Mouse (Mus musculus) heart, adult 8-10 months (tissue): ENCODE data around the gene Gm3278. TPM values are rescaled to one million over a fixed set of nuclear protein-coding genes. Genes with fewer than 3 reads are reported as not detected.
"Not testable (repeated sequence)": the region's sequence is repeated elsewhere in the genome, so short reads cannot be mapped to it uniquely, and the experiment has no call there.

Source experiments
- DNase-seq: peaks from one replicate; pipeline ENCODE4 v3.0.0; 2022; ENCODE audit warnings: low spot score
- total RNA-seq, 4 experiments: library from RNA; stranded (reverse); gene quantifications; 2 replicates each; pipeline ENCODE4 v1.2.4; 2022

The Gm3278 gene
- total RNA-seq: not detected

- DNase-seq: not testable (repeated sequence)
These were observed at the start of gene Gm3278 for GRCm38 (mm10) chr14:4892116-4892515. Gm3278 (plus strand) TSS chr14:4892416.

- DNase-seq: peak; percentile 44
These were observed 36.8 kb upstream of the Gm3278 start, which contains the start of gene Gm3264 for GRCm38 (mm10) chr14:4855299-4855980. Gm3264 (plus strand) TSS chr14:4855576.

Other genes starting within 250 kb of the Gm3278 start
- gene Gm3239, start 228.2 kb upstream of the Gm3278 start, total RNA-seq: not detected
- gene Gm7876, start 183.2 kb upstream of the Gm3278 start, total RNA-seq: not detected
- gene Gm3252, start 165.6 kb upstream of the Gm3278 start, total RNA-seq: under 1 TPM in 1 of 4 experiments, not detected in 3; 0.20 TPM
- not detected for gene Gm9602, start 116.1 kb upstream of the Gm3278 start, total RNA-seq
- not detected for gene Gm3269, start 54.3 kb upstream of the Gm3278 start, total RNA-seq
- gene Gm3264, start 36.8 kb upstream of the Gm3278 start, total RNA-seq: 1 to 10 TPM in 1 of 4 experiments, under 1 TPM in 1, not detected in 2; 0.75 to 1.1 TPM
- gene Gm8297, start 91.5 kb downstream of the Gm3278 start, total RNA-seq: not detected
- not detected for gene Gm3298, start 123.5 kb downstream of the Gm3278 start, total RNA-seq
- gene 4930555G01Rik, start 158.2 kb downstream of the Gm3278 start, total RNA-seq: under 1 TPM in 2 of 4 experiments, not detected in 2; 0.12 to 0.19 TPM
- not detected for gene Gm8281, start 178.6 kb downstream of the Gm3278 start, total RNA-seq
- gene Gm8279, start 239.1 kb downstream of the Gm3278 start, total RNA-seq: not detected